Mouse (Mus musculus) liver, embryonic 11.5 days (tissue): ENCODE results near the gene Ell. TPM values are rescaled to one million over a fixed set of nuclear protein-coding genes. Genes with fewer than 3 reads are reported as not detected.

Experiments used
- ATAC-seq: fragments of 200-750 bp; cut with Nextera tagmentation; replicated peaks from 2 replicates; pipeline ENCODE4 v1.8.0; 2017; ENCODE audit warnings: moderate number of reproducible peaks, mild to moderate bottlenecking, moderate TSS enrichment, moderate library complexity; ENCODE audit not compliant: low FRiP score
- DNase-seq: peaks from one replicate; pipeline ENCODE4 v3.0.0-alpha.2; 2017; ENCODE audit warnings: low spot score
- H3K27ac ChIP-seq: fragments of 300-500 bp; sonication (generic); 2 replicates; pipeline ENCODE4 v1.5.1; 2014; ENCODE audit warnings: mild to moderate bottlenecking, low read depth, low read length, control low read depth
- H3K27me3 ChIP-seq: fragments of 300-500 bp; sonication (generic); replicated peaks from 2 replicates; pipeline ENCODE4 v1.6.1; 2014; ENCODE audit warnings: low read length, mixed read lengths; ENCODE audit not compliant: control insufficient read depth, insufficient read depth
- H3K36me3 ChIP-seq: fragments of 300-500 bp; sonication (generic); 2 replicates; pipeline ENCODE4 v1.6.1; 2014; ENCODE audit warnings: mild to moderate bottlenecking, low read length, moderate library complexity, mixed read lengths; ENCODE audit not compliant: control insufficient read depth, insufficient read depth
- H3K4me1 ChIP-seq: fragments of 300-500 bp; sonication (generic); replicated peaks from 2 replicates; pipeline ENCODE4 v1.6.1; 2014; ENCODE audit warnings: low read length, mixed read lengths; ENCODE audit not compliant: control insufficient read depth, insufficient read depth
- H3K4me2 ChIP-seq: fragments of 300-500 bp; sonication (generic); 2 replicates; pipeline ENCODE4 v1.6.1; 2014; ENCODE audit warnings: mild to moderate bottlenecking, control low read depth, moderate library complexity
- H3K4me3 ChIP-seq: fragments of 300-500 bp; sonication (generic); 2 replicates; pipeline ENCODE4 v1.5.1; 2014; ENCODE audit warnings: low read depth, low read length, control low read depth
- H3K9ac ChIP-seq: fragments of 300-500 bp; sonication (generic); 2 replicates; pipeline ENCODE4 v1.6.1; 2014; ENCODE audit warnings: low read depth, low read length, control low read depth
- H3K9me3 ChIP-seq: fragments of 300-500 bp; sonication (generic); 2 replicates; pipeline ENCODE4 v1.6.1; 2016; ENCODE audit warnings: low read length, inconsistent platforms, mixed read lengths; ENCODE audit not compliant: control insufficient read depth
- WGBS: fragments of 180-500 bp; shearing (Covaris S2); extraction: QIAGEN DNeasy Blood & Tissue Kit; methylation state at CpG from one replicate; pipeline ENCODE4 v1.1.7; 2014; 5-methylcytosine and 5-hydroxymethylcytosine counted together
- polyA plus RNA-seq: library from polyadenylated mRNA; unstranded; fragments of >200 nt; fragmentation: Nextera tagmentation; extraction: Ambion mirVana; gene quantifications from 2 replicates; pipeline ENCODE4 v1.2.1, GENCODE M21; 2014

The Ell gene
- polyA plus RNA-seq, 1 experiment from 2014 or later, result 20.7 TPM

DNA sequence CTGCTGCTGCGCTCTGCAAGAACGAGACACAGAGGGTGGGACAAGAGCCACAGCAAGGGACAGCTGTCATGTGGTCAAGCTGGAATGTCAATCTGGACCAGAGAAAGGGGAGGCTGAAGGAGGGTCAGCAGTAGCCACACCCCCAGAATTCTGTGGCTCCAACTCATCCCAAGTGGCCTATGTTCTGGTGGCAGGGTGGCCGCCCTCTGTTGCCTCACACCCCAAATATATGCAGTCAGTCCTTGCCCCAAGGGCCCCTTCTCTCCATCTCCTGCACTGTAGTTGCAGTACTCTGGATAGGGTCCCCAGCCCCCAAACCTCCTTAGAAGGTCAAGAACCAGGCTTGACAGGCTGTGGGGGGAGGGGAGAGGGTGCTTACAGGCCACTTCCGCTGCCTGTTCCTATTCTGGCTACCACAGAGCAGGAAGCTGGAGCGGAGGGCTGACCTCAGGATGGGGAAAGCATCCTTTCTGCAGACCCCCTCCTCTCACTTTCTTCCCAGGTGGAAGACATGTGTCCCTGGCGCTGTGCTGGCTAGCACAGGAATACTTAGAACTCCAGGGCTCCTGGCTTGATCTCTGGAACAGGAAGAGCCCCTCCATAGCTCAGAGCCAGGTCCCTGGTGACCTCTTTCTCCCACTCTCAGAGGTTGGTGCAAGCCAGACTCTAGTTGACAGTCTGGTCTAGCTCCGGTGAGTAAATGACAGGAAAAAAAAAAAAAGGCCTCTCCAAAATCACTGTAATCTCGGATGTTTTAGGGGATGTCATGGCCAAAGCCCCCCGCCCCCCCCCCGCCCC lies 61.4 kb downstream of the Ell start:
- peaks cover 3% of the 10 kb centered on the region; the same call in 1 of the 2 replicates for H3K9me3 ChIP-seq
- H3K9ac ChIP-seq, result no peak overlapping the region
- H3K36me3 ChIP-seq, result peaks cover 39% of the 10 kb centered on the region
- H3K4me3 ChIP-seq, result peak overlapping the region; percentile 20
- DNase-seq (no peak), ATAC-seq (no peak)
- peak overlapping the region; percentile 73 for H3K27ac ChIP-seq
- no peaks in the 10 kb centered on the region for H3K27me3 ChIP-seq
- H3K4me1 ChIP-seq, result peaks cover 60% of the 10 kb centered on the region
- H3K4me2 ChIP-seq, result peak overlapping the region; percentile 55
- WGBS, result 30% methylated on average over 10 of the region's 10 CpGs

DNA sequence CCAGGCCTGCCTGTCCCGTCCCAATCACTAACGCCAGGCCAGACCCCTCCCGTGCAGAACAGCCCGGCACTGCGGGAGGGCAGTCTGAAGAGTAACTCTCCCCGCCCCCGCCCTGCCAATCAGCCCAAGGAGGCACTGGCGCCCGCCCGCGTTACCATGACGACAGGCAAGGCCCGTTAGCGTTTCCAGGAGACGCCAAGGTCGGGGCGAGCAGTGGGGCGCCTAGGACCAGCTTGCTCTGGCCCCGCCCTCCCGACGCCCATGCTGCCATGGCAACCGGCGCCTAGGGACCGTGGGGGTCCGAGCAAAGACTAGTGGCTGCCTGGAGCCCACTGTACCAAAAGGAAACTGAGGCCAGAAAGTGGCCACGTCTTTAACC lies 62.0 kb downstream of the Ell start:
- ATAC-seq (peak; percentile 71), DNase-seq (peak; percentile 88)
- H3K27ac ChIP-seq, result peak overlapping the region; percentile 73
- H3K36me3 ChIP-seq, result peaks cover 34% of the 10 kb centered on the region
- H3K9me3 ChIP-seq, result peaks cover 3% of the 10 kb centered on the region; the same call in 1 of the 2 replicates
- H3K4me1 ChIP-seq, result peaks cover 59% of the 10 kb centered on the region
- H3K4me2 ChIP-seq, result peak overlapping the region; percentile 55
- 4% methylated on average over 26 of the region's 26 CpGs for WGBS
- H3K4me3 ChIP-seq, result peak overlapping the region; percentile 20
- no peak overlapping the region for H3K9ac ChIP-seq
- no peaks in the 10 kb centered on the region for H3K27me3 ChIP-seq

DNA sequence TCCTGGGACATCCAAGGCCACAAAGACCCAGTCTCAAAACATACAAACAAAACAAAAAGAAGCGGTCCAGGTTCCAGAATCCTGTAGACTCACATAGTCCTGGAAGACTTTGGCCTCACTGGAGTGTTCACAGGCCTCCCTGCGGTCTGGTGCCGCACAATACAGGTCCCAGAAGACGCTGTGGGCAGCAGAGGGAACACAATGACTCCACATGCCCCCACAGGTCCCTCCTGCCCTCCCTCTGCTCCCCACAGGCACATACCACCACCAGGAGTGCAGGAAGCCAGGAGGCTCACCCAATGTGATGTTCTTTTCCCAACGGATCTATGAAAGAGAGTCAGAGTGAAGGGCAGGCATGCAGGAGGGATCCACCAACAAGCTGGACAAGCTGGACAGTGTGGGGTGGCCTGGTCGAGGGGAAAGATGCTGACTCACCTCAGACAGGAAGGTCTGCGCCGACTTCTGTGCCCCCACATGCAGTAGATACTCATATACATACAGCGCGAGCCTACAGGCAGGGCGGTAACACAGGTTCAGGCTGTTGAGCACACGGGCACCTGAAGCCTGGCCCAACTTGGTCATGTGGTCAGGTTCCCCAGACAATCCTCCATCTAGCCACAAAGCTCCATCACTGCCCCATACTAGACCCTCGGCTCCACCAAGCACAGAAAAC lies 63.0 kb downstream of the Ell start:
- peaks cover 60% of the 10 kb centered on the region for H3K4me1 ChIP-seq

DNA sequence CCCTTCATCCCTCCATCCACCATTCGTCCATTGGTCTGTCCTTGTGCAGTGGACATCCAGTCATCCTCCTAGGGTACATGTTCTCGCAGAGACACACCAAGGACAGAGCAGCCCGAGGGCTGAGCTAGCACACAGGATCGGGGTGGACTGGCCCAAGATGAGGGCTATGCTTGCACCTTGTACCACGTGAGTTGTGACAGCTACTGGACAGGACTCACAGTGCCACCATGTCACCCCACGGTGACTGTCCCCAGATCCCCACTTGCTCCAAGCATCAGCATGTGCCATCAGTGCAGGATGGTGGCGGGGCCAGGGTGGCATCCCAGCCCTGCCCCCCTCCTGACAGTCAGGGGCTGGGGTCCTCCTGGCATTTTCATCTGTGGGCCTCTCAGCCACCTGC lies 65.3 kb downstream of the Ell start:
- 90% methylated on average over 7 of the region's 7 CpGs for WGBS
- Histone ChIP-seq H3K4me3 (no peak overlapping the region), H3K9me3 (peaks cover 3% of the 10 kb centered on the region; the same call in 1 of the 2 replicates), H3K9ac (no peak overlapping the region), H3K27ac (no peak overlapping the region), H3K4me1 (peaks cover 50% of the 10 kb centered on the region), H3K4me2 (no peak overlapping the region), H3K36me3 (peaks cover 18% of the 10 kb centered on the region), H3K27me3 (no peaks in the 10 kb centered on the region)
- no peak for DNase-seq
- no peak for ATAC-seq

More for the DNA sequence above, 63.0 kb downstream of the Ell start:
- no peak overlapping the region for H3K9ac ChIP-seq
- peaks cover 32% of the 10 kb centered on the region for H3K36me3 ChIP-seq
- no peak for DNase-seq
- H3K27me3 ChIP-seq, result no peaks in the 10 kb centered on the region
- H3K9me3 ChIP-seq, result peaks cover 3% of the 10 kb centered on the region; the same call in 1 of the 2 replicates
- no peak for ATAC-seq
- 86% methylated on average over 13 of the region's 13 CpGs for WGBS
- H3K27ac ChIP-seq, result peak overlapping the region; percentile 49; the same call in 1 of the 2 replicates
- H3K4me2 ChIP-seq, result no peak overlapping the region; the same call in 1 of the 2 replicates
- no peak overlapping the region; the same call in 1 of the 2 replicates for H3K4me3 ChIP-seq

DNA sequence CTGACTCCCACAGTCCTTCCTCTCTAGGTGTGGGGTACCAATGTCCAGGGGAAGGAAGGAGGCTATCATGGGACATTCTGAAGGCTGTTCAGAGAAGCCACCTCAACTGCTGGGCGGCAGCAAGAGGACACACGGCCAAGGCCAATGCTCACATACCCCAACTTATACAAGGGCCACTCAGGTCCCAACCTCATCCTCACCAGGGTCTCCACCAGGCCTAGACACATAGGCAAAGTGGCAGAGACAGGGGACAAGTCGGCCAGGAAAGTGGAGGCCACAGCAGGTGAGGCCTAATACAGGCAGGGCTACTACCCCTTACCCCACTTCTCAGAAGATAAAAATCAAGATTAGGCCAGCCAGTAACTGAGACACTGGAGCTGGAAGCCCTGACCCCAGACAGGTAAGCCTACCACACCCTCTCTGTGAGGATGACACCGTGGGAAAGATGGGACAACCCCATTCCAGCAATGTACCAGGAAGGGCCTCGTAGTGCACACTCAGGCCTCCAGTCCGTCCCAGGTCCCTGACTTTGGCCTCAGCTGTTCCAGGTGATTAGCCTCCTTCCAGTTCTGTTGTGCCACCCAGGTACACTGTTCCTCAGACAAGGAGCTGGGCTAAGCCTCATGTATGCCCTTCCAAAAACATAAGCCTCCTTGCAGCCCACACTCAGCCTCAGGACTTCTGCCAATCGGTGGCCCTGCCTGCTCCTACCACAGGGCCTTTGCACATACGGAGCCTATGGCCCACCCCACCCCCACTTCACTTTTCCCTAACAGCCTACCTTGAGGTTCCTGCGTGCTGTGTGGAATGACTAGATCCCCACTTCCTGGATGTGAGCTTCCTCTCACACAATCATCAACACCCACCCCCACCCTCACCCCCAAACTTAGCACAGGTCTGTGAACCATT lies 66.9 kb downstream of the Ell start:
- peak overlapping the region; percentile 100 for H3K4me2 ChIP-seq
- no peak for ATAC-seq
- peak overlapping the region; percentile 99; the same call in 1 of the 2 replicates for H3K27ac ChIP-seq
- peaks cover 44% of the 10 kb centered on the region for H3K4me1 ChIP-seq
- peaks cover 3% of the 10 kb centered on the region; the same call in 1 of the 2 replicates for H3K9me3 ChIP-seq
- no peak for DNase-seq
- no peak overlapping the region for H3K9ac ChIP-seq
- H3K4me3 ChIP-seq, result peak overlapping the region; percentile 92
- 78% methylated on average over 9 of the region's 9 CpGs for WGBS
- H3K36me3 ChIP-seq, result peaks cover 18% of the 10 kb centered on the region
- H3K27me3 ChIP-seq, result no peaks in the 10 kb centered on the region

DNA sequence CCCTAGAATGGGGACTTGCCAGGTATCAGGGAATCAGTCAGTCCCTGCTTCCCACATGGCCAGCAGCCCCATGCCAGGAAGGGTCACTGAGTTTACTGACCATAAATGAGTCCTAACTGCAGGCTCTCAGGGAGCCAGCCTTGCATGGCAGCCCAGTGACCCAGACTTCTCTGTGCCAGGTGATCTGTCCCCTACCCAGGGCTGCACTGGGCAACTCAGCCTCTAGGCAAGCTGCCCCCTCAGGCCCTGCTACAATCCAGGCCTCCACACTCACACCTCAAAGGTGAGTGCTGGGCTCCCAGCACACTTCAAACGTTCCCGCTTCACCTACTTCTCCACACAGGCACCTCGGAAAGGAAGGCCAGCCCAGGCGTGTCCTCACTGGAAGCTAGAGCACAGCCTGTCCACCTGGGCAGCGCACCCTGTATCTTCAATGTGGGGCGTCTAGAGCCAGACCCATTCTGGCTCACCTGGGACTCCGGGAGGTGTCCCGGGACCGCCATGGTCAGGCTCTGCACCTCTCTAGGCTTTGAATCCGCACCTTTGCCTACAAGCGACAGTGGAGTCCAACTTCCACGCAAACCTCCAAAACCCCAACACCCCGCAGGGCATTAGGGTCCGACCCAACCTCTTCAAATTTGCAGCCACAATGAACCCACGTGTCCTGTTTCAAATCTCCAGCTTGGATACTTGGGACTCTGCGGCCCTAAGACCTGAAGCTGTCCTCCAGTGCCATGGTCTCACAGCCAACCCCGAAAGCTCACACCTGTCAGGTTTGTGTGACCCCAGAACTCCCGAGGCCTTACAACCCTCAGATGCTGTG lies 67.7 kb downstream of the Ell start:
- peaks cover under 1% of the 10 kb centered on the region; the same call in 1 of the 2 replicates for H3K9me3 ChIP-seq
- DNase-seq, result no peak
- H3K36me3 ChIP-seq, result peaks cover 13% of the 10 kb centered on the region
- whole genome bisulfite sequencing, result 51% methylated on average over 18 of the region's 18 CpGs
- no peak for ATAC-seq
- no peaks in the 10 kb centered on the region for H3K27me3 ChIP-seq
- peaks cover 41% of the 10 kb centered on the region for H3K4me1 ChIP-seq
- peak overlapping the region; percentile 98 for H3K9ac ChIP-seq
- H3K4me2 ChIP-seq, result peak overlapping the region; percentile 100
- peak overlapping the region; percentile 92 for H3K4me3 ChIP-seq
- peak overlapping the region; percentile 99; the same call in 1 of the 2 replicates for H3K27ac ChIP-seq

DNA sequence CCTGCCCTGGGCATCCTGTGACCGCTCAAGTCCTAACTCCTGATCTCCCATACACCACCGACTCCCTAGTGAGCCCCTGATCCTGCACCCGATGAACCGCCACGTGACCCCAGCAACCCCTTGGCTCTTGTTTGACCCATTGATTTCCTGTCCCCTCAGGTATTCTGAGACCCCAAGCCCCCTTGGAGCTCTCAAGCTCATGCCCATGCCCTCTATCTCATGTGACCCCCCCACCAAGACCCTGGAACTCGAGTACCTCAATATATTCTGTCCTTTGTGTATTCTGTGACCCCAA lies 68.3 kb downstream of the Ell start:
- no peak for ATAC-seq
- Histone ChIP-seq H3K27me3 (no peaks in the 10 kb centered on the region), H3K36me3 (peaks cover 7% of the 10 kb centered on the region), H3K9ac (peak overlapping the region; percentile 98), H3K4me3 (peak overlapping the region; percentile 92), H3K9me3 (no peaks in the 10 kb centered on the region), H3K27ac (peak overlapping the region; percentile 99), H3K4me1 (peaks cover 36% of the 10 kb centered on the region), H3K4me2 (peak overlapping the region; percentile 100)
- WGBS, result 18% methylated on average over 6 of the region's 6 CpGs
- DNase-seq, result no peak
